Mouse (Mus musculus) CH12.LX (cell line): ENCODE measurements around the gene Klk9.

ENCODE experiments used
- CHD1 ChIP-seq: IDR thresholded peaks from 2 replicates; pipeline ENCODE4 v1.6.1; 2012; ENCODE audit warnings: low read depth, low read length, improper control_type of control experiment, inconsistent platforms
- CTCF ChIP-seq, 2 experiments: IDR thresholded peaks in 1 of 2; conservative IDR thresholded peaks in 1 of 2; 2 replicates each; pipeline ENCODE4 v1.5.1; 2011 to 2012; ENCODE audit warnings: low read depth in 2 of 2, low read length in 2 of 2, improper control_type of control experiment in 1 of 2, inconsistent platforms in 1 of 2, mild to moderate bottlenecking in 1 of 2, moderate library complexity in 1 of 2
- EP300 ChIP-seq: IDR thresholded peaks from 2 replicates; pipeline ENCODE4 v1.6.1; 2011; ENCODE audit warnings: low read length, improper control_type of control experiment
- IRF4 ChIP-seq: IDR thresholded peaks from 2 replicates; pipeline ENCODE4 v1.6.1; 2014; ENCODE audit warnings: low read depth, mild to moderate bottlenecking, inconsistent platforms, low read length, improper control_type of control experiment
- TCF12 ChIP-seq: IDR thresholded peaks from 2 replicates; pipeline ENCODE4 v1.6.1; 2014; ENCODE audit warnings: low read depth, mild to moderate bottlenecking, inconsistent platforms, low read length, improper control_type of control experiment
- ZKSCAN1 ChIP-seq: IDR thresholded peaks from 2 replicates; pipeline ENCODE4 v1.6.1; 2012; ENCODE audit warnings: low read depth, inconsistent platforms, low read length, improper control_type of control experiment, borderline replicate concordance

GRCm38 (mm10) chr7:43810994-43811393 lies 19.3 kb downstream of the Klk9 start, which contains the start of gene Klk7:
- TF ChIP-seq ZKSCAN1 (no peak), EP300 (no peak), CTCF (conservative IDR thresholded peaks at IDR 0.05 in 1 of 2, IDR thresholded peaks at IDR 0.05 in 1 of 2; ENCODE audit: low read depth in 2 of 2, low read length in 2 of 2) (no peak), TCF12 (no peak), CHD1 (no peak), IRF4 (no peak)
